Mouse (Mus musculus): ENCODE data around the gene Kcnk13.

The Kcnk13 gene

GRCm38 (mm10) chr12:100089265-100089664, 125.0 kb downstream of the Kcnk13 start:
- no peak for DNase-seq (ENCODE audit: low spot score)

- DNase-seq (ENCODE audit: low spot score) = no peak
These were observed 126.5 kb downstream of the Kcnk13 start for GRCm38 (mm10) chr12:100090750-100091149.

- DNase-seq (ENCODE audit: low spot score) = no peak
These were observed 128.7 kb downstream of the Kcnk13 start for GRCm38 (mm10) chr12:100093046-100093445.

- no peak for DNase-seq (ENCODE audit: low spot score)
These were observed 135.8 kb downstream of the Kcnk13 start for GRCm38 (mm10) chr12:100099971-100100706.

- no peak for DNase-seq (ENCODE audit: low spot score)
These were observed 136.4 kb downstream of the Kcnk13 start for GRCm38 (mm10) chr12:100100707-100101030.

- no peak for DNase-seq (ENCODE audit: low spot score)
These were observed 137.4 kb downstream of the Kcnk13 start for GRCm38 (mm10) chr12:100101651-100102050.

- DNase-seq (ENCODE audit: low spot score) = no peak
These were observed 140.2 kb downstream of the Kcnk13 start for GRCm38 (mm10) chr12:100104530-100104929.

GRCm38 (mm10) chr12:100106275-100106895, 142.1 kb downstream of the Kcnk13 start:
- DNase-seq (ENCODE audit: low spot score) = peak; percentile 37

GRCm38 (mm10) chr12:100107436-100107835, 143.1 kb downstream of the Kcnk13 start:
- DNase-seq (ENCODE audit: low spot score) = no peak

GRCm38 (mm10) chr12:100109986-100110696, 145.8 kb downstream of the Kcnk13 start, which contains the start of gene Psmc1:
Gene Psmc1 (plus strand): TSS chr12:100110154.
- DNase-seq (ENCODE audit: low spot score) = peak; percentile 83
